Mouse (Mus musculus) liver, adult 10 weeks (tissue): ENCODE data around the gene CK137956. TPM values are rescaled to one million over a fixed set of nuclear protein-coding genes. Genes with fewer than 3 reads are reported as not detected.

Source experiments
- polyA plus RNA-seq: library from polyadenylated mRNA; stranded (reverse); fragments of 350-450 nt; fragmentation: Illumina TruSeq; extraction: RNeasy Lipid Tissue Mini Kit (QIAGEN cat#74804); gene quantifications from one replicate; pipeline ENCODE4 v1.2.3, GENCODE M21; 2014; ENCODE audit warnings: low read depth, low replicate concordance

Gene CK137956
- not detected for polyA plus RNA-seq

GRCm38 (mm10) chr4:127970901-127971868 is at the start of gene CK137956:
Gene CK137956 (minus strand): TSS chr4:127970951.

GRCm38 (mm10) chr4:127987784-127988455 is 17.2 kb upstream of the CK137956 start, which contains the start of gene Csmd2:
Gene Csmd2 (plus strand): TSS chr4:127987857.

Other genes with a start within 250 kb of the CK137956 start
- gene Csmd2, start 16.9 kb upstream of the CK137956 start, polyA plus RNA-seq = not detected